In the genomic region with DNA sequence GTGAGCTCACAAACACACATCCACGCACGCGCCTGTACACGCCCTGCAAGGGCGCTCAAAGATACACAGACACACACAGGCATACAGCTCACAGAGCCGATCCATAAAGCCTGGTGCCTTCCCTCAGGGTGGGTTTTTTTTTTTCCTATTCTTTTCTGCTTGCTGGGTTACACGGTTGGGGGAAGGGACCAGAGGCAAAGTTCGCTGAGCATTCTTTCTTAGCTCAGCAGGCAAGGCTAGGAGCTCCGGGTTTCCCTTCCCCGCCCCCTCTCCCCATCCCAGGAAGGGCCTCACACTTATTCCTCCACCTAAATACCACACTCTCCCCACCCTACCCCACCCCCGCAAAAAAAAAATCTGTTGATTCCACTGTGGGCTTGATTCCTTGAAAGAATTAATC, we compare ENCODE assay signal across 16 mouse cellular contexts.
DNase-seq lines count a peak whose midpoint lies in the region; ATAC-seq and TF ChIP-seq lines count a peak whose summit lies in the region.
"Had no signal": no experiment of that assay in that cellular context is flagged by ENCODE, and none has a peak within 500 bp of the region (broad histone marks: within the 10 kb centered on the region; RNA-seq: fewer than 3 reads in every experiment).

No protein-coding gene starts in this region.

- DNase-seq in embryo, embryonic 10 days (ENCODE audit: low spot score): peak; percentile 22
- peak; percentile 20 for DNase-seq in embryo, embryonic 9.5 days (ENCODE audit: extremely low spot score)
- peak; percentile 30 for DNase-seq in limb, embryonic 11.5 days (ENCODE audit: low spot score)
- DNase-seq in midbrain, postnatal 0 days (ENCODE audit: low spot score): no peak
- no peak for DNase-seq in gastrocnemius, postnatal 14 days
- DNase-seq in cerebellum, adult 9-10 months: no peak
- DNase-seq: adrenal gland, adult 2 months; kidney, postnatal 36 days; lung, postnatal 4 days; thymus, adult 18-20 months had no signal

- intact Hi-C loops in gastrocnemius, postnatal 14 days (cut with DNase I; ENCODE audit: low total_unique reads): no loop called here

- H3K27me3 ChIP-seq in limb, embryonic 11.5 days (ENCODE audit: control insufficient read depth, insufficient read depth, low read length): peaks cover 7% of the 10 kb centered on the region; the same call in 1 of the 2 replicates
- H3K27me3 ChIP-seq in midbrain, postnatal 0 days (ENCODE audit: insufficient read depth, low read length): no peaks in the 10 kb centered on the region
- H3K27me3 ChIP-seq: CH12.LX had no signal

- no peaks in the 10 kb centered on the region for H3K36me3 ChIP-seq in limb, embryonic 11.5 days (ENCODE audit: control insufficient read depth, insufficient read depth, low read length)
- no peaks in the 10 kb centered on the region for H3K36me3 ChIP-seq in midbrain, postnatal 0 days (ENCODE audit: insufficient read depth, low read length)

- no peak for TF ChIP-seq CTCF in midbrain, postnatal 0 days (IDR thresholded peaks at IDR 0.05)

- no peak for ATAC-seq in limb, embryonic 11.5 days (ENCODE audit: insufficient number of reproducible peaks, low FRiP score, low TSS enrichment, low read depth)
- no peak for ATAC-seq in midbrain, postnatal 0 days (ENCODE audit: low FRiP score)
- ATAC-seq in erythroblast, adult 5-6 weeks (replicated peaks; ENCODE audit: low FRiP score, poor library complexity, severe bottlenecking): no peak
- no peak for ATAC-seq in cerebellum, adult (ENCODE audit: insufficient number of reproducible peaks, low FRiP score, low TSS enrichment)
- ATAC-seq: Patski had no signal

- 17% methylated on average over 11 of the region's 11 CpGs for WGBS in limb, embryonic 11.5 days
- WGBS in midbrain, postnatal 0 days: 23% methylated on average over 11 of the region's 11 CpGs

- H3K4me1 ChIP-seq in limb, embryonic 11.5 days (ENCODE audit: control insufficient read depth, insufficient read depth, low read length): no peaks in the 10 kb centered on the region
- no peaks in the 10 kb centered on the region for H3K4me1 ChIP-seq in midbrain, postnatal 0 days (ENCODE audit: insufficient read depth, low read length)

- H3K4me2 ChIP-seq in limb, embryonic 11.5 days (ENCODE audit: low read depth, severe bottlenecking): peak overlapping the region; percentile 22; the same call in 1 of the 2 replicates
- H3K4me2 ChIP-seq in midbrain, postnatal 0 days (ENCODE audit: low read depth, low read length, poor library complexity, severe bottlenecking): 0 out of 2 replicates have a peak overlapping the region, but pooled peaks have one; percentile 4

- H3K27ac ChIP-seq in limb, embryonic 11.5 days (replicated peaks; ENCODE audit: low read depth, low read length): no peak overlapping the region
- H3K27ac ChIP-seq in midbrain, postnatal 0 days (ENCODE audit: low read depth, low read length): no peak overlapping the region
- H3K27ac ChIP-seq: left cerebral cortex, adult 2 months; liver, embryonic 14.5 days had no signal

- no peak overlapping the region for H3K9ac ChIP-seq in limb, embryonic 11.5 days (ENCODE audit: low read length)
- no peak overlapping the region for H3K9ac ChIP-seq in midbrain, postnatal 0 days (replicated peaks; ENCODE audit: low read length, poor library complexity, severe bottlenecking)
- H3K9ac ChIP-seq: liver, embryonic 14.5 days had no signal

- H3K4me3 ChIP-seq in limb, embryonic 11.5 days (ENCODE audit: low read depth, low read length): no peak overlapping the region
- H3K4me3 ChIP-seq in midbrain, postnatal 0 days (ENCODE audit: low read depth, low read length): no peak overlapping the region
- H3K4me3 ChIP-seq: left cerebral cortex, adult 2 months had no signal

- no peaks in the 10 kb centered on the region for H3K9me3 ChIP-seq in limb, embryonic 11.5 days (ENCODE audit: control insufficient read depth, low read length)
- no peaks in the 10 kb centered on the region for H3K9me3 ChIP-seq in midbrain, postnatal 0 days (ENCODE audit: low read length)

Comparison
In these comparisons a context has a peak if more than half of its experiments do, and no peak if none do; other contexts are left out.
1. DNase-seq: peak in embryo, embryonic 10 days (single experiment), embryo, embryonic 9.5 days (single experiment) and limb, embryonic 11.5 days (single experiment); none in midbrain, postnatal 0 days (single experiment), gastrocnemius, postnatal 14 days (single experiment) and cerebellum, adult 9-10 months (single experiment).